Mouse (Mus musculus): ENCODE measurements at regions not wholly inside any gene's neighbourhood (a gene's known extent, or its start where the extent isn't known, plus 50 kb on each side); places are given as distances from the start of the nearest gene placed in this dataset.

- no peak overlapping the region for H3K4me3 ChIP-seq (ENCODE audit: low read depth, low read length)
- H3K9ac ChIP-seq (ENCODE audit: low read depth, low read length) = no peak overlapping the region
- no peaks in the 10 kb centered on the region for H3K36me3 ChIP-seq (ENCODE audit: control insufficient read depth, insufficient read depth, low read length)
- ATAC-seq (replicated peaks; ENCODE audit: insufficient number of reproducible peaks, low FRiP score, low TSS enrichment) = no peak
- H3K4me2 ChIP-seq = no peak overlapping the region
- H3K9me3 ChIP-seq (replicated peaks; ENCODE audit: control insufficient read depth, low read length) = no peaks in the 10 kb centered on the region
- H3K27ac ChIP-seq (ENCODE audit: low read depth, low read length) = no peak overlapping the region
- H3K27me3 ChIP-seq (ENCODE audit: control insufficient read depth, insufficient read depth, low read length) = no peaks in the 10 kb centered on the region
- H3K4me1 ChIP-seq (ENCODE audit: control insufficient read depth, insufficient read depth, low read length) = no peaks in the 10 kb centered on the region
Measured at GRCm38 (mm10) chr8:42442786-42443185, 698.5 kb downstream of the Triml1 start.

GRCm38 (mm10) chr8:42402632-42403031 is 738.7 kb downstream of the Triml1 start:
- H3K4me1 ChIP-seq (ENCODE audit: control insufficient read depth, insufficient read depth, low read length) = no peaks in the 10 kb centered on the region
- H3K27ac ChIP-seq (ENCODE audit: low read depth, low read length) = no peak overlapping the region
- H3K9ac ChIP-seq (ENCODE audit: low read depth, low read length) = no peak overlapping the region
- no peaks in the 10 kb centered on the region for H3K36me3 ChIP-seq (ENCODE audit: control insufficient read depth, insufficient read depth, low read length)
- WGBS (ENCODE audit: insufficient replicate concordance) = 38% methylated on average over 2 of the region's 2 CpGs
- H3K4me3 ChIP-seq (ENCODE audit: low read depth, low read length) = no peak overlapping the region
- ATAC-seq (replicated peaks; ENCODE audit: insufficient number of reproducible peaks, low FRiP score, low TSS enrichment) = no peak
- no peaks in the 10 kb centered on the region for H3K27me3 ChIP-seq (ENCODE audit: control insufficient read depth, insufficient read depth, low read length)
- H3K9me3 ChIP-seq (replicated peaks; ENCODE audit: control insufficient read depth, low read length) = no peaks in the 10 kb centered on the region
- no peak overlapping the region for H3K4me2 ChIP-seq

- no peaks in the 10 kb centered on the region for H3K9me3 ChIP-seq (replicated peaks; ENCODE audit: control insufficient read depth, low read length)
- no peak overlapping the region for H3K27ac ChIP-seq (ENCODE audit: low read depth, low read length)
- no peak for ATAC-seq (replicated peaks; ENCODE audit: insufficient number of reproducible peaks, low FRiP score, low TSS enrichment)
- H3K4me1 ChIP-seq (ENCODE audit: control insufficient read depth, insufficient read depth, low read length) = no peaks in the 10 kb centered on the region
- 72% methylated on average over 3 of the region's 3 CpGs for WGBS (ENCODE audit: insufficient replicate concordance)
- H3K9ac ChIP-seq (ENCODE audit: low read depth, low read length) = no peak overlapping the region
- no peak overlapping the region for H3K4me2 ChIP-seq
- no peaks in the 10 kb centered on the region for H3K27me3 ChIP-seq (ENCODE audit: control insufficient read depth, insufficient read depth, low read length)
- H3K4me3 ChIP-seq (ENCODE audit: low read depth, low read length) = no peak overlapping the region
- no peaks in the 10 kb centered on the region for H3K36me3 ChIP-seq (ENCODE audit: control insufficient read depth, insufficient read depth, low read length)
Measured at GRCm38 (mm10) chr8:42396886-42397285, 744.4 kb downstream of the Triml1 start.

DNA sequence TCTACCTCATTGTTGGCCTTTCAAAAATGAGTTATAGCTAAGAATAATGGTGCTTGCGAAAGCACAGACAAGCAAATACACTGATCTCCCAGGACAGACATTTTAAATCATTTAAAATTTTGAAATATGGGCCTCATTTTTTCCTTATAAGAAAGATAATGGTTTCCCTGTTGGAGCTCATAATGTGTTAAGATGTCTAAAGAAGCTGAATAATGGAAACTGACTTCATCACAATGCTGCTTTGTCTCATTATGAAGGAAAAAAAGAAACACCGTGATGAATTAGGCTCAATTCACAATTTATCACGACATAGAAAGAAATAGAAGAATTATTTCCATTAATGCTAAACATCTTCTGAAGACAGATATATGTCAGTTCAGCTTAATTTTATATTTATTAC is 752.5 kb downstream of the Triml1 start:
- no peaks in the 10 kb centered on the region for H3K36me3 ChIP-seq (ENCODE audit: control insufficient read depth, insufficient read depth, low read length)
- WGBS (ENCODE audit: insufficient replicate concordance) = 69% methylated on average over 3 of the region's 3 CpGs
- H3K9ac ChIP-seq (ENCODE audit: low read depth, low read length) = no peak overlapping the region
- H3K4me2 ChIP-seq = no peak overlapping the region
- no peak overlapping the region for H3K4me3 ChIP-seq (ENCODE audit: low read depth, low read length)
- no peaks in the 10 kb centered on the region for H3K4me1 ChIP-seq (ENCODE audit: control insufficient read depth, insufficient read depth, low read length)
- ATAC-seq (replicated peaks; ENCODE audit: insufficient number of reproducible peaks, low FRiP score, low TSS enrichment) = no peak
- no peaks in the 10 kb centered on the region for H3K27me3 ChIP-seq (ENCODE audit: control insufficient read depth, insufficient read depth, low read length)
- H3K27ac ChIP-seq (ENCODE audit: low read depth, low read length) = no peak overlapping the region
- no peaks in the 10 kb centered on the region for H3K9me3 ChIP-seq (replicated peaks; ENCODE audit: control insufficient read depth, low read length)

DNA sequence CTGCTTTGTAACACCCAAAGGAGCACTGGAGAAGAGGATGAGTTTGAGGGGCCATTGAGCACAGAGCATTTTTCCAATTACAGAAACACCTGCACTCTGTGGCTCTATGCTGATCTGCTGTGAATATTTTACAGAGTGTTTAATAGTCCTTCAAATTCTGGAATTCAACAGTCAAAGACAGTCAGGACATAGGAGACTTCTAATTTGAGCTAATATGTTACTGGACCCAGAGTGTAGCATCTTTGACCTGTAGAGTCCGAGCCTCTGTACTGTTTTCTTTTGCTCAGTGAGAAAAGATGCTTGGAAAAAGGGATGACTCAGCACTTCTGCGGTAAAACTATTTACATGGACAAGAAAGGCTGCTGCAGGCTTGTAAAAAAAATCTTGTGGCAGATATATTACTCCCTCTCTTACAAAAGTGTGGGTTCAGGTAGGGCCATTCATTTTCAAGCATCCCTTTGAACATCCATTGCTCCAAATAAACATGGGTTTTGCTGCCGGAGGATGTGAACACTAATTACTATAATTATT is 793.1 kb downstream of the Triml1 start:
- Histone ChIP-seq H3K4me2 (no peak overlapping the region), H3K36me3 (ENCODE audit: control insufficient read depth, insufficient read depth, low read length) (no peaks in the 10 kb centered on the region), H3K4me1 (ENCODE audit: control insufficient read depth, insufficient read depth, low read length) (no peaks in the 10 kb centered on the region), H3K27ac (ENCODE audit: low read depth, low read length) (no peak overlapping the region), H3K4me3 (ENCODE audit: low read depth, low read length) (no peak overlapping the region), H3K27me3 (ENCODE audit: control insufficient read depth, insufficient read depth, low read length) (no peaks in the 10 kb centered on the region), H3K9ac (ENCODE audit: low read depth, low read length) (no peak overlapping the region), H3K9me3 (replicated peaks; ENCODE audit: control insufficient read depth, low read length) (no peaks in the 10 kb centered on the region)
- WGBS (ENCODE audit: insufficient replicate concordance) = 63% methylated on average over 3 of the region's 3 CpGs
- ATAC-seq (replicated peaks; ENCODE audit: insufficient number of reproducible peaks, low FRiP score, low TSS enrichment) = no peak

DNA sequence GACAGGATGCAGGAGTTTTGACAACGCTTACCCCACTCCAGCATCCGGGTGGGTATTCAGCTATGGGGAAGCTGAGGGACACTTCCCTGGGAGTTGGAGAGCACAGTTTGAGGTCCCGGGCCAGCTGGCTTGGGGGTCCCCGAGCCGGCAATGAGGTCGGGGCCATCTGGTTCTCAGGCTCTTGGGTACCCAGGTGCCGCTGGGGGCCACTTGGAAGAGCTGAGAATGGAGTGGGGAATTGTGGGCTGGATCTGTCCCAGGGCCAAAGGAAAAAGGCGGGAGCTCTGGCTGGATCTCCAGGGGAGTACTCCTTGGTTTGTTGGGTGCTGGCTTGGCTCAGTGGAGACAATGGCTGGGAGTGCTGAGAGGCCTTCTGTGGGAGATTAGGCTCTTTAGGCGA is 806.6 kb downstream of the Triml1 start:
- no peak overlapping the region for H3K27ac ChIP-seq (ENCODE audit: low read depth, low read length)
- no peak overlapping the region for H3K4me3 ChIP-seq (ENCODE audit: low read depth, low read length)
- H3K4me2 ChIP-seq = no peak overlapping the region
- no peak overlapping the region for H3K9ac ChIP-seq (ENCODE audit: low read depth, low read length)
- no peaks in the 10 kb centered on the region for H3K27me3 ChIP-seq (ENCODE audit: control insufficient read depth, insufficient read depth, low read length)
- no peak for ATAC-seq (replicated peaks; ENCODE audit: insufficient number of reproducible peaks, low FRiP score, low TSS enrichment)
- H3K4me1 ChIP-seq (ENCODE audit: control insufficient read depth, insufficient read depth, low read length) = no peaks in the 10 kb centered on the region
- no peaks in the 10 kb centered on the region for H3K36me3 ChIP-seq (ENCODE audit: control insufficient read depth, insufficient read depth, low read length)
- WGBS (ENCODE audit: insufficient replicate concordance) = 82% methylated on average over 9 of the region's 9 CpGs
- no peaks in the 10 kb centered on the region for H3K9me3 ChIP-seq (replicated peaks; ENCODE audit: control insufficient read depth, low read length)

DNA sequence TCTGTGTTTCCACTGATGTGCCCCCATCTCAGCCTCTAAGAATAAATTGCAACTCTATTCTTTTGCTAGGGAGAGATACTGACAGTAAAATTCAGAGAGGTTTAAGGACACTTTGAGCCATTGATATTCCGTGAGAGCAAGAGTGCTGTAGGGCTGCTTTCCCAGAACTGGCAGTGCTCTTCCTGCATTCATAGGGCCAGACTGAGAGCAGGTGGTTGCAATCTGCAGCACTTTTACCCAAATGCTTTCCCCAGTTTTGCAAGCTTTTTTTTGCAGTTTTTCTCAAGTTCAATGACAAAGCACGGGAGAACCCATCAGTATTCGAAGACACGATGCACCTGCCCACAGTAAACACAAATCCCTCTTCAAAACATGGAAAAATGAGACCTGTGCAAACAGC is 816.6 kb downstream of the Triml1 start:
- no peak overlapping the region for H3K4me2 ChIP-seq
- H3K36me3 ChIP-seq (ENCODE audit: control insufficient read depth, insufficient read depth, low read length) = no peaks in the 10 kb centered on the region
- no peak overlapping the region for H3K4me3 ChIP-seq (ENCODE audit: low read depth, low read length)
- H3K9me3 ChIP-seq (replicated peaks; ENCODE audit: control insufficient read depth, low read length) = no peaks in the 10 kb centered on the region
- H3K27ac ChIP-seq (ENCODE audit: low read depth, low read length) = no peak overlapping the region
- H3K4me1 ChIP-seq (ENCODE audit: control insufficient read depth, insufficient read depth, low read length) = no peaks in the 10 kb centered on the region
- no peaks in the 10 kb centered on the region for H3K27me3 ChIP-seq (ENCODE audit: control insufficient read depth, insufficient read depth, low read length)
- H3K9ac ChIP-seq (ENCODE audit: low read depth, low read length) = no peak overlapping the region
- no peak for ATAC-seq (replicated peaks; ENCODE audit: insufficient number of reproducible peaks, low FRiP score, low TSS enrichment)
- WGBS (ENCODE audit: insufficient replicate concordance) = 80% methylated on average over 4 of the region's 4 CpGs

DNA sequence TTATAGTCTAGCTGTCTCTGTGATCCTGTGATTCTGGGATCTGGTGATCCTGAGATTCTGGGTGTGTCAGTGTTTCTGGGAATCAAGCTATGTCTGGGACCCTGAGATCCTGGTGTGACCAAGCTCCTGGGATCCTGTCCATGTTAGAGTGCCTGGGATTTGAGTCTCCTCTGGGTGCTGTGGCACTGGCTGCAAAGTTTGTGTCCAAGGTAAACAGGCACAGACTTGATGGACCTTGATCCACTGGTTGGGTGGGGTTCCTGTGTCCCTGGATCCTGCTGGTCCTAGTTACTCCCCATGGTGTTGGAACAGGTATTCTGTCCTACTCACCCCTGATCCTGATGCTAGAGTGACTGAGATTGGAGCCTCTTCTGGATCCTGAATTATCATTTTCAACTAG is 818.4 kb downstream of the Triml1 start:
- Histone ChIP-seq H3K9ac (ENCODE audit: low read depth, low read length) (no peak overlapping the region), H3K4me1 (ENCODE audit: control insufficient read depth, insufficient read depth, low read length) (no peaks in the 10 kb centered on the region), H3K27me3 (ENCODE audit: control insufficient read depth, insufficient read depth, low read length) (no peaks in the 10 kb centered on the region), H3K4me2 (no peak overlapping the region), H3K4me3 (ENCODE audit: low read depth, low read length) (no peak overlapping the region), H3K9me3 (replicated peaks; ENCODE audit: control insufficient read depth, low read length) (no peaks in the 10 kb centered on the region), H3K27ac (ENCODE audit: low read depth, low read length) (no peak overlapping the region), H3K36me3 (ENCODE audit: control insufficient read depth, insufficient read depth, low read length) (no peaks in the 10 kb centered on the region)
- ATAC-seq (replicated peaks; ENCODE audit: insufficient number of reproducible peaks, low FRiP score, low TSS enrichment) = no peak

DNA sequence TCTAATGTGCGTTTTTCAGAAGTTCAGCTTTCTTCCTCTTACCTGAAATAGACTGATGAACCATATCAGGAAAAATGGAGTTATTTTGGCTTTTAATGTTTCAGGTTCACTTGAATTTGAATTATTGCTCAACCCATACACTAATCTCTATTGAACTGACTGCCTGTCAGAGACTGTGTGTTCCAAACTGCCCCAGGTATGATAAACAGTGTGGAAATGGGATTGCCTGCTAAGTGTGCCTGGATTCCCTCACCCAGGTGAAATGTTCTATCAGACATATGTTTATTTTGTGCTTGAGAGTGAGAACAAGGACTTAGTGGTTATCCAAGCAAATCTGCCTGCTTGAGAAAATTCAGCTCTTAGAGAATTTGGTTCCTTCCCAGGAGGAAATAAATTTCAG is 830.2 kb downstream of the Triml1 start:
- no peak overlapping the region for H3K4me2 ChIP-seq
- H3K9ac ChIP-seq (ENCODE audit: low read depth, low read length) = no peak overlapping the region
- no peaks in the 10 kb centered on the region for H3K27me3 ChIP-seq (ENCODE audit: control insufficient read depth, insufficient read depth, low read length)
- H3K27ac ChIP-seq (ENCODE audit: low read depth, low read length) = no peak overlapping the region
- no peaks in the 10 kb centered on the region for H3K4me1 ChIP-seq (ENCODE audit: control insufficient read depth, insufficient read depth, low read length)
- no peaks in the 10 kb centered on the region for H3K36me3 ChIP-seq (ENCODE audit: control insufficient read depth, insufficient read depth, low read length)
- 79% methylated on average over 1 of the region's 1 CpGs for WGBS (ENCODE audit: insufficient replicate concordance)
- H3K9me3 ChIP-seq (replicated peaks; ENCODE audit: control insufficient read depth, low read length) = no peaks in the 10 kb centered on the region
- no peak for ATAC-seq (replicated peaks; ENCODE audit: insufficient number of reproducible peaks, low FRiP score, low TSS enrichment)
- no peak overlapping the region for H3K4me3 ChIP-seq (ENCODE audit: low read depth, low read length)
